Mouse (Mus musculus) embryonic stem cell, embryonic (primary cell): ENCODE data around the gene Pmepa1.

ENCODE experiments used
- CTCF ChIA-PET, 4 experiments: fragments of 300-600 bp in 2 of 4; fragments of 350-600 bp in 2 of 4; sonication (Branson Sonifier 250); formaldehyde crosslinking; loops; one replicate each; lab custom pipeline; 2022; ENCODE audit warnings: inconsistent platforms in 2 of 4; lab: Charles Lee
- POLR2A ChIA-PET, 4 experiments: fragments of 300-600 bp in 2 of 4; fragments of 350-600 bp in 2 of 4; sonication (Branson Sonifier 250); formaldehyde crosslinking; loops; one replicate each; lab custom pipeline; 2022; ENCODE audit warnings: antibody characterized with exemption in 4 of 4, inconsistent platforms in 1 of 4; lab: Charles Lee

The Pmepa1 gene

GRCm38 (mm10) chr2:173249965-173250364, 26.4 kb downstream of the Pmepa1 start:
- POLR2A ChIA-PET, result interaction anchor here in 3 of 4 experiments (0.5 to 7.1 kb wide), 23 partner anchors 9 to 1667 kb away, joined by 3 to 72 read pairs (median 4); partner anchors contain the start of gene Pmepa1 (in 2 of the 3)
- CTCF ChIA-PET, result interaction anchor here in 3 of 4 experiments (0.7 to 5.0 kb wide), 13 partner anchors 9 to 310 kb away, joined by 3 to 32 read pairs (median 5); no protein-coding TSS in a partner anchor

GRCm38 (mm10) chr2:173249386-173249785, 26.9 kb downstream of the Pmepa1 start:
- ChIA-PET POLR2A (interaction anchor here in 2 of 4 experiments (1.1 to 7.1 kb wide), 13 partner anchors 9 to 42 kb away, joined by 3 to 72 read pairs (median 6); no protein-coding TSS in a partner anchor), CTCF (interaction anchor here in 3 of 4 experiments (0.7 to 5.0 kb wide), 13 partner anchors 10 to 310 kb away, joined by 3 to 32 read pairs (median 7); no protein-coding TSS in a partner anchor)

GRCm38 (mm10) chr2:173248822-173249221, 27.5 kb downstream of the Pmepa1 start:
- ChIA-PET POLR2A (interaction anchor here in 2 of 4 experiments (1.2 to 7.1 kb wide), 16 partner anchors 8 to 59 kb away, joined by 3 to 72 read pairs (median 7); no protein-coding TSS in a partner anchor), CTCF (interaction anchor here in 3 of 4 experiments (0.5 to 5.0 kb wide), 9 partner anchors 10 to 317 kb away, joined by 3 to 32 read pairs (median 4); no protein-coding TSS in a partner anchor)

- CTCF ChIA-PET, result interaction anchor here (0.5 to 5.0 kb wide), 9 partner anchors 9 to 703 kb away, joined by 3 to 32 read pairs (median 7); no protein-coding TSS in a partner anchor
- POLR2A ChIA-PET, result interaction anchor here in 3 of 4 experiments (1.0 to 7.1 kb wide), 18 partner anchors 9 to 225 kb away, joined by 3 to 72 read pairs (median 6); no protein-coding TSS in a partner anchor
Measured at GRCm38 (mm10) chr2:173247911-173248310, 28.4 kb downstream of the Pmepa1 start.

GRCm38 (mm10) chr2:173247197-173247596, 29.1 kb downstream of the Pmepa1 start:
- POLR2A ChIA-PET, result interaction anchor here (0.6 to 7.1 kb wide), 15 partner anchors 9 to 224 kb away, joined by 3 to 72 read pairs (median 5); partner anchors contain the start of gene Zbp1 (in 1 of the 4)
- CTCF ChIA-PET, result interaction anchor here in 2 of 4 experiments (1.7 to 5.0 kb wide), 3 partner anchors 14 to 17 kb away, joined by 7 to 32 read pairs (median 19); no protein-coding TSS in a partner anchor

GRCm38 (mm10) chr2:173246688-173247087, 29.6 kb downstream of the Pmepa1 start:
- ChIA-PET POLR2A (interaction anchor here in 3 of 4 experiments (0.6 to 7.1 kb wide), 7 partner anchors 10 to 28 kb away, joined by 3 to 72 read pairs (median 9); partner anchors contain the start of gene Zbp1 (in 1 of the 3)), CTCF (interaction anchor here in 2 of 4 experiments (1.7 to 5.0 kb wide), 3 partner anchors 14 to 17 kb away, joined by 7 to 32 read pairs (median 19); no protein-coding TSS in a partner anchor)

GRCm38 (mm10) chr2:173245258-173245657, 31.1 kb downstream of the Pmepa1 start:
- ChIA-PET CTCF (interaction anchor here in 3 of 4 experiments (0.5 to 1.3 kb wide), 8 partner anchors 10 to 370 kb away, joined by 3 to 6 read pairs (median 4); no protein-coding TSS in a partner anchor), POLR2A (interaction anchor here in 2 of 4 experiments (0.7 to 2.0 kb wide), 4 partner anchors 13 to 381 kb away, joined by 3 to 5 read pairs (median 4); no protein-coding TSS in a partner anchor)

GRCm38 (mm10) chr2:173244108-173244507, 32.2 kb downstream of the Pmepa1 start:
- CTCF ChIA-PET, result interaction anchor here in 1 of 4 experiments (1.7 kb wide), 1 partner anchor 12 kb away, joined by 9 read pairs; no protein-coding TSS in a partner anchor

GRCm38 (mm10) chr2:173243616-173244015, 32.7 kb downstream of the Pmepa1 start:
- ChIA-PET POLR2A (interaction anchor here in 2 of 4 experiments (1.1 to 2.0 kb wide), 8 partner anchors 10 to 30 kb away, joined by 3 to 11 read pairs (median 6); no protein-coding TSS in a partner anchor), CTCF (interaction anchor here (0.6 to 2.6 kb wide), 7 partner anchors 10 to 403 kb away, joined by 3 to 9 read pairs (median 3); no protein-coding TSS in a partner anchor)

More at GRCm38 (mm10) chr2:173244108-173244507, 32.2 kb downstream of the Pmepa1 start:
- POLR2A ChIA-PET, result interaction anchor here in 1 of 4 experiments (2.0 kb wide), 3 partner anchors 11 to 29 kb away, joined by 5 to 11 read pairs (median 8); no protein-coding TSS in a partner anchor

- ChIA-PET POLR2A (interaction anchor here in 3 of 4 experiments (0.6 to 2.6 kb wide), 13 partner anchors 9 to 317 kb away, joined by 3 to 11 read pairs (median 5); partner anchors contain the start of gene Zbp1 (in 1 of the 3)), CTCF (interaction anchor here (0.6 to 2.6 kb wide), 11 partner anchors 9 to 1285 kb away, joined by 3 to 10 read pairs (median 4); no protein-coding TSS in a partner anchor)
Measured at GRCm38 (mm10) chr2:173242874-173243273, 33.5 kb downstream of the Pmepa1 start.

GRCm38 (mm10) chr2:173240738-173241137, 35.6 kb downstream of the Pmepa1 start:
- ChIA-PET POLR2A (interaction anchor here in 2 of 4 experiments (0.6 to 2.6 kb wide), 7 partner anchors 9 to 241 kb away, joined by 3 to 8 read pairs (median 3); partner anchors contain the start of gene Pmepa1 (in 1 of the 2)), CTCF (interaction anchor here in 2 of 4 experiments (1.2 to 1.5 kb wide), 3 partner anchors 11 to 22 kb away, joined by 3 to 7 read pairs (median 3); partner anchors contain the start of gene Zbp1 (in 1 of the 2))

- ChIA-PET POLR2A (interaction anchor here in 2 of 4 experiments (1.1 to 2.3 kb wide), 8 partner anchors 10 to 42 kb away, joined by 3 to 11 read pairs (median 4); no protein-coding TSS in a partner anchor), CTCF (interaction anchor here in 3 of 4 experiments (0.6 to 3.0 kb wide), 6 partner anchors 9 to 706 kb away, joined by 3 to 7 read pairs (median 6); partner anchors contain the start of gene Zbp1 (in 1 of the 3))
Measured at GRCm38 (mm10) chr2:173238522-173238921, 37.8 kb downstream of the Pmepa1 start.

GRCm38 (mm10) chr2:173235435-173236332, 40.6 kb downstream of the Pmepa1 start:
- ChIA-PET CTCF (no interaction called here), POLR2A (interaction anchor here in 1 of 4 experiments (1.2 kb wide), 1 partner anchor 15 kb away, joined by 4 read pairs; no protein-coding TSS in a partner anchor)

GRCm38 (mm10) chr2:173232766-173233099, 43.6 kb downstream of the Pmepa1 start:
- POLR2A ChIA-PET, result interaction anchor here in 3 of 4 experiments (0.9 to 2.9 kb wide), 14 partner anchors 10 to 110 kb away, joined by 3 to 11 read pairs (median 4); partner anchors contain the start of gene Pmepa1 (in 1 of the 3)
- CTCF ChIA-PET, result interaction anchor here (0.5 to 3.6 kb wide), 43 partner anchors 10 to 336 kb away, joined by 3 to 32 read pairs (median 4); partner anchors contain the start of gene Zbp1 (in 2 of the 4)

- CTCF ChIA-PET, result interaction anchor here (0.5 to 3.6 kb wide), 33 partner anchors 10 to 330 kb away, joined by 3 to 32 read pairs (median 4); partner anchors contain the start of gene Zbp1 (in 2 of the 4)
Measured at GRCm38 (mm10) chr2:173232065-173232765, 44.1 kb downstream of the Pmepa1 start.

More at GRCm38 (mm10) chr2:173232065-173232765, 44.1 kb downstream of the Pmepa1 start:
- POLR2A ChIA-PET, result interaction anchor here in 3 of 4 experiments (0.6 to 2.9 kb wide), 12 partner anchors 11 to 902 kb away, joined by 3 to 11 read pairs (median 4); partner anchors contain the start of gene Pmepa1 (in 1 of the 3)
